Mouse (Mus musculus): ENCODE measurements around the gene Tbc1d21. TPM values are rescaled to one million over a fixed set of nuclear protein-coding genes. Genes with fewer than 3 reads are reported as not detected.

Gene Tbc1d21
- not detected in 2 replicates for polyA plus RNA-seq (2012)

- Histone ChIP-seq H3K4me3 (replicated peaks) (no peak within 1 kb of the TSS), H3K4me1 (ENCODE audit: control insufficient read depth) (no peaks in the 10 kb centered on the region), H3K27me3 (ENCODE audit: control insufficient read depth) (no peaks in the 10 kb centered on the region), H3K36me3 (ENCODE audit: control insufficient read depth) (no peaks in the 10 kb centered on the region), H3K9me3 (ENCODE audit: control insufficient read depth, low read length) (no peaks in the 10 kb centered on the region)
- TF ChIP-seq TAL1 (IDR thresholded peaks at IDR 0.05; ENCODE audit: low read length), result no peak
- no peak for TF ChIP-seq GATA1 (IDR thresholded peaks at IDR 0.05; ENCODE audit: low read length)
These were observed at the start of gene Tbc1d21 for GRCm38 (mm10) chr9:58370355-58370754. Gene Tbc1d21 (minus strand): TSS chr9:58370455.

GRCm38 (mm10) chr9:58411556-58411955 is 41.3 kb upstream of the Tbc1d21 start:
- TF ChIP-seq GATA1 (IDR thresholded peaks at IDR 0.05; ENCODE audit: low read length), result no peak
- no peak for TF ChIP-seq TAL1 (IDR thresholded peaks at IDR 0.05; ENCODE audit: low read length)
- H3K36me3 ChIP-seq (ENCODE audit: control insufficient read depth), result no peaks in the 10 kb centered on the region
- no peaks in the 10 kb centered on the region for H3K4me1 ChIP-seq (ENCODE audit: control insufficient read depth)
- no peaks in the 10 kb centered on the region for H3K9me3 ChIP-seq (ENCODE audit: control insufficient read depth, low read length)
- no peaks in the 10 kb centered on the region for H3K27me3 ChIP-seq (ENCODE audit: control insufficient read depth)
- no peak overlapping the region for H3K4me3 ChIP-seq (replicated peaks)

GRCm38 (mm10) chr9:58410057-58410735 is 39.9 kb upstream of the Tbc1d21 start:
- no peaks in the 10 kb centered on the region for H3K27me3 ChIP-seq (ENCODE audit: control insufficient read depth)
- no peaks in the 10 kb centered on the region for H3K4me1 ChIP-seq (ENCODE audit: control insufficient read depth)
- no peaks in the 10 kb centered on the region for H3K9me3 ChIP-seq (ENCODE audit: control insufficient read depth, low read length)
- TF ChIP-seq TAL1 (IDR thresholded peaks at IDR 0.05; ENCODE audit: low read length) (no peak), GATA1 (IDR thresholded peaks at IDR 0.05; ENCODE audit: low read length) (no peak)
- H3K4me3 ChIP-seq (replicated peaks), result no peak overlapping the region
- no peaks in the 10 kb centered on the region for H3K36me3 ChIP-seq (ENCODE audit: control insufficient read depth)

GRCm38 (mm10) chr9:58409247-58409646 is 39.0 kb upstream of the Tbc1d21 start:
- no peak for TF ChIP-seq TAL1 (IDR thresholded peaks at IDR 0.05; ENCODE audit: low read length)
- no peak for TF ChIP-seq GATA1 (IDR thresholded peaks at IDR 0.05; ENCODE audit: low read length)
- Histone ChIP-seq H3K4me1 (ENCODE audit: control insufficient read depth) (no peaks in the 10 kb centered on the region), H3K9me3 (ENCODE audit: control insufficient read depth, low read length) (no peaks in the 10 kb centered on the region), H3K27me3 (ENCODE audit: control insufficient read depth) (no peaks in the 10 kb centered on the region), H3K36me3 (ENCODE audit: control insufficient read depth) (no peaks in the 10 kb centered on the region), H3K4me3 (replicated peaks) (no peak overlapping the region)

- H3K4me1 ChIP-seq (ENCODE audit: control insufficient read depth), result no peaks in the 10 kb centered on the region
- H3K36me3 ChIP-seq (ENCODE audit: control insufficient read depth), result no peaks in the 10 kb centered on the region
- no peak overlapping the region for H3K4me3 ChIP-seq (replicated peaks)
- no peaks in the 10 kb centered on the region for H3K9me3 ChIP-seq (ENCODE audit: control insufficient read depth, low read length)
- H3K27me3 ChIP-seq (ENCODE audit: control insufficient read depth), result no peaks in the 10 kb centered on the region
- TF ChIP-seq TAL1 (IDR thresholded peaks at IDR 0.05; ENCODE audit: low read length), result no peak
- no peak for TF ChIP-seq GATA1 (IDR thresholded peaks at IDR 0.05; ENCODE audit: low read length)
These were observed 34.2 kb upstream of the Tbc1d21 start for GRCm38 (mm10) chr9:58404412-58404811.

- Histone ChIP-seq H3K36me3 (ENCODE audit: control insufficient read depth) (no peaks in the 10 kb centered on the region), H3K9me3 (ENCODE audit: control insufficient read depth, low read length) (no peaks in the 10 kb centered on the region), H3K27me3 (ENCODE audit: control insufficient read depth) (no peaks in the 10 kb centered on the region), H3K4me3 (replicated peaks) (no peak overlapping the region), H3K4me1 (ENCODE audit: control insufficient read depth) (no peaks in the 10 kb centered on the region)
- TF ChIP-seq TAL1 (IDR thresholded peaks at IDR 0.05; ENCODE audit: low read length) (no peak), GATA1 (IDR thresholded peaks at IDR 0.05; ENCODE audit: low read length) (no peak)
These were observed 31.3 kb upstream of the Tbc1d21 start for GRCm38 (mm10) chr9:58401371-58402082.

GRCm38 (mm10) chr9:58399609-58400008 is 29.4 kb upstream of the Tbc1d21 start:
- H3K4me3 ChIP-seq (replicated peaks), result no peak overlapping the region
- H3K36me3 ChIP-seq (ENCODE audit: control insufficient read depth), result no peaks in the 10 kb centered on the region
- no peak for TF ChIP-seq GATA1 (IDR thresholded peaks at IDR 0.05; ENCODE audit: low read length)
- TF ChIP-seq TAL1 (IDR thresholded peaks at IDR 0.05; ENCODE audit: low read length), result no peak
- no peaks in the 10 kb centered on the region for H3K4me1 ChIP-seq (ENCODE audit: control insufficient read depth)
- H3K27me3 ChIP-seq (ENCODE audit: control insufficient read depth), result no peaks in the 10 kb centered on the region
- no peaks in the 10 kb centered on the region for H3K9me3 ChIP-seq (ENCODE audit: control insufficient read depth, low read length)

GRCm38 (mm10) chr9:58394605-58395004 is 24.4 kb upstream of the Tbc1d21 start:
- Histone ChIP-seq H3K4me1 (ENCODE audit: control insufficient read depth) (no peaks in the 10 kb centered on the region), H3K4me3 (replicated peaks) (no peak overlapping the region), H3K36me3 (ENCODE audit: control insufficient read depth) (no peaks in the 10 kb centered on the region), H3K9me3 (ENCODE audit: control insufficient read depth, low read length) (no peaks in the 10 kb centered on the region), H3K27me3 (ENCODE audit: control insufficient read depth) (no peaks in the 10 kb centered on the region)
- TF ChIP-seq TAL1 (IDR thresholded peaks at IDR 0.05; ENCODE audit: low read length) (no peak), GATA1 (IDR thresholded peaks at IDR 0.05; ENCODE audit: low read length) (no peak)

- no peaks in the 10 kb centered on the region for H3K27me3 ChIP-seq (ENCODE audit: control insufficient read depth)
These were observed 23.6 kb upstream of the Tbc1d21 start for GRCm38 (mm10) chr9:58393875-58394274.

More at GRCm38 (mm10) chr9:58393875-58394274, 23.6 kb upstream of the Tbc1d21 start:
- TF ChIP-seq GATA1 (IDR thresholded peaks at IDR 0.05; ENCODE audit: low read length), result no peak
- no peak for TF ChIP-seq TAL1 (IDR thresholded peaks at IDR 0.05; ENCODE audit: low read length)
- Histone ChIP-seq H3K4me3 (replicated peaks) (no peak overlapping the region), H3K36me3 (ENCODE audit: control insufficient read depth) (no peaks in the 10 kb centered on the region), H3K9me3 (ENCODE audit: control insufficient read depth, low read length) (no peaks in the 10 kb centered on the region), H3K4me1 (ENCODE audit: control insufficient read depth) (no peaks in the 10 kb centered on the region)
